In the genomic region with DNA sequence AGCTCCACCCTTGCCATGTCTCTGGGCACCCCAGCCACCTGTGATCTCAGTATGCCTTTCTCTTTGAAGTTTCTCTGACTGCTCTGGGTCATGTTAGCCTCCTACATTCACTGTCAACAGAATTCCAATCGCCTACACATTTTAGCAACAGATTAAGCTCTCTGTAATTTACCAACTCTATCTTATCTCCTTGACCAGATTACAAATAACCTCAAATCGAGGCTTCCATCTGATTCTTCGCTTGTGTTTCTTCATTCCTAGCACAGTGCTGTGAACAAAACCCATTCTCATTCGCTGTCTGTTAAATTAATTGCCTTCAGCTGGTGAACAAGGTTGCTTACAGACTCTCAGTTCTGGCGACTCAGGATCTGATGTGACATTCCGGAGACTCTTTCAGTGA, we compare ENCODE assay signal across 38 mouse cellular contexts. TPM values are rescaled to one million over a fixed set of nuclear protein-coding genes. Genes with fewer than 3 reads are reported as not detected.
"Had no signal": no experiment of that assay in that cellular context is flagged by ENCODE, and none has a peak within 500 bp of the region (broad histone marks: within the 10 kb centered on the region; RNA-seq: fewer than 3 reads in every experiment).

No protein-coding gene starts in this region.

- ATAC-seq: forebrain, embryonic 13.5 days; forebrain, embryonic 14.5 days; forebrain, embryonic 15.5 days; forebrain, embryonic 16.5 days; forebrain, postnatal 0 days had no signal

- H3K4me3 ChIP-seq: embryonic facial prominence, embryonic 10.5 days; embryonic facial prominence, embryonic 12.5 days; embryonic facial prominence, embryonic 13.5 days; embryonic facial prominence, embryonic 15.5 days; erythroblast, embryonic 14.5 days; forebrain, embryonic 10.5 days; forebrain, embryonic 12.5 days; forebrain, embryonic 13.5 days; forebrain, embryonic 15.5 days; gastrocnemius, adult 2 months; heart, adult 2 months had no signal

- DNase-seq: cerebellum, adult 9-10 months; cerebellum, adult 9-11 months; cerebellum, postnatal 10 days; cerebellum, postnatal 14 days; cerebellum, postnatal 25 days; cerebellum, postnatal 36 days; embryo, embryonic 11 days; forebrain, postnatal 0 days; gastrocnemius, adult 2 months; gastrocnemius, postnatal 10 days; gastrocnemius, postnatal 14 days; gastrocnemius, postnatal 25 days; gastrocnemius, postnatal 36 days; heart, adult 18-20 months; heart, adult 2 months had no signal

- H3K9ac ChIP-seq: embryonic facial prominence, embryonic 12.5 days; embryonic facial prominence, embryonic 13.5 days; embryonic facial prominence, embryonic 15.5 days; forebrain, embryonic 12.5 days; forebrain, embryonic 13.5 days; forebrain, embryonic 15.5 days; forebrain, postnatal 0 days had no signal

- H3K36me3 ChIP-seq: embryonic facial prominence, embryonic 10.5 days; embryonic facial prominence, embryonic 12.5 days; embryonic facial prominence, embryonic 13.5 days; embryonic facial prominence, embryonic 15.5 days; forebrain, embryonic 10.5 days; forebrain, embryonic 12.5 days; forebrain, embryonic 15.5 days had no signal

- H3K27ac ChIP-seq: embryonic facial prominence, embryonic 10.5 days; embryonic facial prominence, embryonic 12.5 days; embryonic facial prominence, embryonic 13.5 days; embryonic facial prominence, embryonic 15.5 days; forebrain, embryonic 10.5 days; forebrain, embryonic 12.5 days; forebrain, embryonic 13.5 days; forebrain, embryonic 15.5 days; gastrocnemius, adult 2 months; heart, adult 2 months had no signal

- H3K4me1 ChIP-seq: embryonic facial prominence, embryonic 10.5 days; embryonic facial prominence, embryonic 12.5 days; embryonic facial prominence, embryonic 13.5 days; embryonic facial prominence, embryonic 15.5 days; forebrain, embryonic 10.5 days; forebrain, embryonic 12.5 days; forebrain, embryonic 13.5 days; forebrain, embryonic 15.5 days had no signal

- H3K4me2 ChIP-seq: embryonic facial prominence, embryonic 12.5 days; embryonic facial prominence, embryonic 13.5 days; embryonic facial prominence, embryonic 15.5 days; forebrain, embryonic 12.5 days; forebrain, embryonic 13.5 days; forebrain, embryonic 15.5 days had no signal

- H3K9me3 ChIP-seq: embryonic facial prominence, embryonic 10.5 days; embryonic facial prominence, embryonic 12.5 days; embryonic facial prominence, embryonic 13.5 days; embryonic facial prominence, embryonic 15.5 days; forebrain, embryonic 10.5 days; forebrain, embryonic 12.5 days; forebrain, embryonic 13.5 days; forebrain, embryonic 15.5 days had no signal

- H3K27me3 ChIP-seq: embryonic facial prominence, embryonic 12.5 days; embryonic facial prominence, embryonic 13.5 days; embryonic facial prominence, embryonic 15.5 days; forebrain, embryonic 12.5 days; forebrain, embryonic 13.5 days; forebrain, embryonic 15.5 days had no signal

RNA-seq across cellular contexts. Expression of a gene that starts 21.1 kb away (rescaled TPM):
- total RNA-seq: forebrain, postnatal 0 days; gastrocnemius, adult 18-20 months; gastrocnemius, adult 2 months; gastrocnemius, adult 8-10 months; gastrocnemius, postnatal 14 days; gastrocnemius, postnatal 36 days; granulocyte monocyte progenitor cell, adult 5-6 weeks had no signal
- polyA plus RNA-seq: cortical plate, adult 2 months; frontal cortex, adult 2 months had no signal

RNA-seq across cellular contexts. Expression of a gene that starts 27.6 kb away (rescaled TPM):
- total RNA-seq: common myeloid progenitor, adult 5-6 weeks; forebrain, postnatal 0 days; gastrocnemius, postnatal 10 days; gastrocnemius, postnatal 14 days; gastrocnemius, postnatal 25 days; gastrocnemius, postnatal 36 days; granulocyte monocyte progenitor cell, adult 5-6 weeks; heart, adult 18-20 months; heart, adult 2 months; heart, adult 8-10 months had no signal
- polyA plus RNA-seq: embryonic facial prominence, embryonic 10.5 days; embryonic facial prominence, embryonic 11.5 days; embryonic facial prominence, embryonic 12.5 days; embryonic facial prominence, embryonic 13.5 days; erythroblast, embryonic 14.5 days; forebrain, embryonic 10.5 days; forebrain, embryonic 11.5 days; forebrain, embryonic 12.5 days; forebrain, embryonic 14.5 days; forebrain, embryonic 15.5 days; forebrain, embryonic 16.5 days had no signal

RNA-seq across cellular contexts. Expression of a gene that starts 51.6 kb away (rescaled TPM):
- total RNA-seq: common myeloid progenitor, adult 5-6 weeks; forebrain, postnatal 0 days; gastrocnemius, adult 18-20 months; gastrocnemius, adult 2 months; gastrocnemius, adult 8-10 months; gastrocnemius, postnatal 10 days; gastrocnemius, postnatal 14 days; gastrocnemius, postnatal 25 days; gastrocnemius, postnatal 36 days; gastrocnemius, postnatal 4 days; granulocyte monocyte progenitor cell, adult 5-6 weeks; heart, adult 18-20 months; heart, adult 2 months; heart, adult 8-10 months had no signal
- polyA plus RNA-seq: embryonic facial prominence, embryonic 10.5 days; embryonic facial prominence, embryonic 11.5 days; embryonic facial prominence, embryonic 12.5 days; embryonic facial prominence, embryonic 13.5 days; embryonic facial prominence, embryonic 14.5 days; embryonic facial prominence, embryonic 15.5 days; erythroblast, embryonic 14.5 days; forebrain, embryonic 10.5 days; forebrain, embryonic 11.5 days; forebrain, embryonic 12.5 days; forebrain, embryonic 13.5 days; forebrain, embryonic 14.5 days; forebrain, embryonic 15.5 days; forebrain, embryonic 16.5 days; forebrain, postnatal 0 days; gonadal fat pad, adult 2 months had no signal
